Mouse (Mus musculus) limb, embryonic 10.5 days (tissue): ENCODE data around the gene Rab37. TPM values are rescaled to one million over a fixed set of nuclear protein-coding genes. Genes with fewer than 3 reads are reported as not detected.

ENCODE experiments used
- DNase-seq: peaks from one replicate; pipeline ENCODE4 v3.0.0-alpha.2; 2017; ENCODE audit warnings: low spot score
- H3K27ac ChIP-seq: fragments of 300-500 bp; sonication (generic); 2 replicates; pipeline ENCODE4 v1.5.1; 2016; ENCODE audit warnings: mild to moderate bottlenecking
- H3K27me3 ChIP-seq: fragments of 300-500 bp; sonication (generic); 2 replicates; pipeline ENCODE4 v1.6.1; 2016; ENCODE audit warnings: low read depth, mild to moderate bottlenecking; ENCODE audit not compliant: poor library complexity, severe bottlenecking
- H3K36me3 ChIP-seq: fragments of 300-500 bp; sonication (generic); 2 replicates; pipeline ENCODE4 v1.6.1; 2016; ENCODE audit warnings: mild to moderate bottlenecking, moderate library complexity
- H3K4me1 ChIP-seq: fragments of 300-500 bp; sonication (generic); 2 replicates; pipeline ENCODE4 v1.6.1; 2016
- H3K4me3 ChIP-seq: fragments of 300-500 bp; sonication (generic); 2 replicates; pipeline ENCODE4 v1.5.1; 2016; ENCODE audit warnings: mild to moderate bottlenecking, moderate library complexity
- H3K9me3 ChIP-seq: fragments of 300-500 bp; sonication (generic); replicated peaks from 2 replicates; pipeline ENCODE4 v1.6.1; 2016; ENCODE audit warnings: mild to moderate bottlenecking
- WGBS: fragments of 180-500 bp; shearing (Covaris S2); methylation state at CpG from one replicate; pipeline ENCODE4 v1.1.7; 2016; 5-methylcytosine and 5-hydroxymethylcytosine counted together
- polyA plus RNA-seq: library from polyadenylated mRNA; unstranded; fragments of >200 nt; fragmentation: Nextera tagmentation; extraction: Ambion mirVana; gene quantifications from 2 replicates; pipeline ENCODE4 v1.2.1, GENCODE M21; 2016

Rab37 gene
- polyA plus RNA-seq, 1 experiment from 2014 or later = 1.8 TPM

DNA sequence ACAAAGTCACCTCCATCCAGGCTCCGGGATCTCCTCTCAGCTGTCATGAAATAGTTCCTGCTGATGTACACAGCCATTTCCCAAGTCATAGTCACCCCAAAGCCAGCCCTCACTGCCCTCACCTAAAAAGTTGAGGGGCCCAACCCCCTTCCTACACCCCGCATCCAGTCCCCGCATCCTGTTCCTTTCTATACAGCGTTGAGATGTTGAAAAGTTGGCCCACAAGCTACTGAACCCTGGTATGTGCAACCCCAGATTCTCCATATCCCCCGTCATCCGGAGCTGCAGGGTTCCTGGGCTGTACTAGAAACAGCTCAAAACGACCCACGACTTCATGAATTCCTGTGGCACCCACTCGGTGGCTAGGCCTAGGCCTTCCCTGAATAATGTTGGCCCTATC lies 61.9 kb downstream of the Rab37 start:
- peaks cover 50% of the 10 kb centered on the region for H3K27me3 ChIP-seq
- peaks cover 63% of the 10 kb centered on the region for H3K4me1 ChIP-seq
- WGBS = 80% methylated on average over 9 of the region's 9 CpGs

DNA sequence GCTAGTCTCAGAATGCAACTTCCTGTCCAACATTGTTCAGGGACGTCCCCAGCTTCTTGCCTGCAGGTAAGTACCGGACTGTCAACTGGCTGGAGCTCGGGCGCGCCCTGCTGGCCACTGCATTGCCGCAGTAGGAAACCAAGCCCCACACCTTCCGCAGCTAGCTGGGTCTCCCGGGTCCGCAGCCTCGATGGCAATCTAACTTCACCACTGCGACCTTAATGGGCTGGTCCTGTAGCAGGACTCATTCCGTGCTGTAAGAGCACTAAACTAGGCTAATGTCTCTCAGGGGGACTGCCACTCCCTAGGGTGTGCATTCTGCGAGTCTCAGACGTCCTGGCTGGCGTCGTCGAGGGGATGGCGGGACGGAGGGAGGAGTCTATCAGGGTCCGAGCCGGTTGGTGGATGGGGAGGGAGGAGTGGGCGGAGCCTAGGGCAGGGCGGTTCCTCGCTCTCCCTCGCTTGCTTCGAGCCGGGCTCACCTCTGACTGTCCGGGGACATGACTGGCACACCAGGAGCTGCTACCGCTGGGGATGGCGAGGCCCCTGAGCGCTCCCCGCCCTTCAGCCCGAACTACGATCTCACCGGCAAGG lies 62.6 kb downstream of the Rab37 start:
- DNase-seq = peak; percentile 90
- H3K27ac ChIP-seq = no peak overlapping the region
- under 1% methylated on average over 35 of the region's 35 CpGs for WGBS
- peak overlapping the region; percentile 36 for H3K4me3 ChIP-seq
- peaks cover 68% of the 10 kb centered on the region for H3K4me1 ChIP-seq
- no peaks in the 10 kb centered on the region for H3K9me3 ChIP-seq
- H3K27me3 ChIP-seq = peaks cover 50% of the 10 kb centered on the region
- no peaks in the 10 kb centered on the region for H3K36me3 ChIP-seq

More for the DNA sequence above, 61.9 kb downstream of the Rab37 start:
- Histone ChIP-seq H3K9me3 (no peaks in the 10 kb centered on the region), H3K36me3 (no peaks in the 10 kb centered on the region), H3K4me3 (no peak overlapping the region), H3K27ac (no peak overlapping the region)
- DNase-seq = no peak

DNA sequence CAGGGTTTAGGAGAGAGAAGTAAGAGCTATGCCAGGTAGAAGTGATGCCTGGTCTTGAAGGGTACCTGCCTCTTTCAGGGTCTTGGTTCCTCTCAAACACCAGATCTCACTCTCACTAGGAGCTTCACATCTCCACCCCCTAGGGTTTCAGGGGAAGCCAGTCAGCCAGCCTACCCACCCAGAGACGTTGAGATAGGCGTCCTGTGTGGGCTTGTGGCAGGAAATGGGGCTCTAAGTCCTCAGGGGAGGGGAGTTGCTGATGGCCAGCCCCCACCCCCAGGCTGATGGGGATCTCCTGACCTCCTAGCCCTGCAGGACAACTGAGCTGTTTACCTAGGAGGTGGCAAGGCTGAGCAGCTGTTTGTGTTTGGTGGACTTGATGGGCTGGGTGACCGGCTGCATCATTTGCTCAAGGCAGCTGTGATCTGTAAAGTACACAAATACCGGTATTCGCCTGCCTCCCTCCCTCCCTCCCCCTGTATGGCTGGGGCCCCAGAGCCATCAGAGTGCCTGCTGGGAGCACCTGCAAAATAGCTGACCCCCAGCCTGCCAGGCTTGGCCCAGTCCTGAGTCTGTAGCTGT lies 63.9 kb downstream of the Rab37 start:
- no peaks in the 10 kb centered on the region for H3K9me3 ChIP-seq
- peaks cover 50% of the 10 kb centered on the region for H3K27me3 ChIP-seq
- WGBS = 2% methylated on average over 5 of the region's 5 CpGs
- peaks cover 75% of the 10 kb centered on the region for H3K4me1 ChIP-seq
- H3K36me3 ChIP-seq = no peaks in the 10 kb centered on the region
- peak overlapping the region; percentile 2; the same call in 1 of the 2 replicates for H3K4me3 ChIP-seq
- DNase-seq = no peak
- H3K27ac ChIP-seq = no peak overlapping the region

DNA sequence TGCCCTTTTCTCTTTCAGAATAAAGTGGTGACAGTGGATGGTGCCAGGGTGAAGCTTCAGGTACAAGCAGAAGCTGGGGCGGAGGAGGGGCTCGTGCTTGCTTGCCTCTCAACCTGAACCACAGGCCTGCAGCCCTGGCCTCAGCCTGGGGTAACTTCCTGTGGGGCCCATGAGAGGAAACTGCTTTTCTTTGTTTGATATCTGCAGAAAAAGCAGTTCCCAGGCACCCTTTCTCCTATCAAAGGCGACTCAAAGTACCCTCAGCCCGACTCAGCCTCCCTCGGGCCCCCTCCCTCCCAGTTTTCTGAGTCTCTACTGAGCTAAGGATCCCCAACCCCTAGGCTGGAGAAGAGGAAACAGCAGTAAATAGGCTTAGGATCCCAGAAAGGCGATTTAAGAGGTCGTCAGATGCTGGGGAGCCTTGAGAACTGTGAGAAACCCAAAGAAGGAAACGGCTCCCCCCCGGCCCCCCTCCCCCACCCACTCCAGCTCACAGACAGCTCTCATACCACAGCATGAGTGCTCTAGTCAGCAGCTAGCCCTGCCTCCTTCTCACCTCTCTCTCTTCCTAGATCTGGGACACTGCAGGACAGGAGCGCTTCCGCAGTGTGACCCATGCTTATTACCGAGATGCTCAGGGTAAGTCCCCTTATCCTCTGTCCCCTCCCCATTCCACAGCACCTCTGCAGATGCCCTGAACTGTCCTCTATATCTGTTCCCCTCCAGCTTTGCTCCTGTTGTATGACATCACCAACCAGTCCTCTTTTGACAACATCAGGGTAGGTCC lies 66.9 kb downstream of the Rab37 start:
- Histone ChIP-seq H3K36me3 (no peaks in the 10 kb centered on the region), H3K27me3 (peaks cover 61% of the 10 kb centered on the region), H3K4me1 (peaks cover 69% of the 10 kb centered on the region), H3K9me3 (no peaks in the 10 kb centered on the region), H3K4me3 (no peak overlapping the region), H3K27ac (peak overlapping the region; percentile 82)
- 29% methylated on average over 12 of the region's 12 CpGs for WGBS
- no peak for DNase-seq

DNA sequence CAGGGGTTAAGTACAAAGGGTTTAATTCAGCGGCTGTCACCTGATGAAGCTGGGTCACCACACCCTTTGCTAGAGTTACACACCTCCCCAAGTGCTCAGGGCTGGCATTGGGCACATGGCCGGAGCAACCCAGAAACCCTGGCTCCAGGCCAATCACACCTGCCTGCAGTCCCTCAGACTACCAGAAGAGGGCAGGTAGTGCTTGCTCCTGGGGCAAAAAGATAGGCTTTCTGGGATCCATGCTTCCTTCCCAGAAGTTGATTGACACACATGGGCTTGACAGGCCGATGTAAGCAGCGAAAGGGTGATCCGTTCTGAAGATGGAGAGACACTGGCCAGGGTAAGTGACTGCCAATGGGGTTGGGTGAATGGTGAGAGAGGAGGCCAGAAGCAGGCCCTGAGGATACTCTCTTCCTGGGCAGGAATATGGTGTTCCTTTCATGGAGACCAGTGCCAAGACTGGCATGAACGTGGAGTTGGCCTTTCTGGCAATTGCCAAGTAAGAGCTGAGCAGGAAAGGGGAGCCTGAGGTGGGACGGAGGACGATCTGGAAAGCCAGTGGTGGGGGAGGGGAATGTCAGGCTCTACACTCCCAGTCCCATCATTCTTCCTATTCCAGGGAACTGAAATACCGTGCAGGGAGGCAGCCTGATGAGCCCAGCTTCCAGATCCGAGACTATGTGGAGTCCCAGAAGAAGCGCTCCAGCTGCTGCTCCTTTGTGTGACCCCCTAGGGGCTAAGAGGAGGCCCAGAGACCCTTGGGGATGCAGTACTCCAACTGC lies 69.0 kb downstream of the Rab37 start:
- Histone ChIP-seq H3K4me1 (peaks cover 69% of the 10 kb centered on the region), H3K36me3 (no peaks in the 10 kb centered on the region), H3K27me3 (peaks cover 60% of the 10 kb centered on the region), H3K4me3 (no peak overlapping the region), H3K9me3 (no peaks in the 10 kb centered on the region), H3K27ac (no peak overlapping the region)
- peak; percentile 67 for DNase-seq
- 50% methylated on average over 11 of the region's 11 CpGs for WGBS

DNA sequence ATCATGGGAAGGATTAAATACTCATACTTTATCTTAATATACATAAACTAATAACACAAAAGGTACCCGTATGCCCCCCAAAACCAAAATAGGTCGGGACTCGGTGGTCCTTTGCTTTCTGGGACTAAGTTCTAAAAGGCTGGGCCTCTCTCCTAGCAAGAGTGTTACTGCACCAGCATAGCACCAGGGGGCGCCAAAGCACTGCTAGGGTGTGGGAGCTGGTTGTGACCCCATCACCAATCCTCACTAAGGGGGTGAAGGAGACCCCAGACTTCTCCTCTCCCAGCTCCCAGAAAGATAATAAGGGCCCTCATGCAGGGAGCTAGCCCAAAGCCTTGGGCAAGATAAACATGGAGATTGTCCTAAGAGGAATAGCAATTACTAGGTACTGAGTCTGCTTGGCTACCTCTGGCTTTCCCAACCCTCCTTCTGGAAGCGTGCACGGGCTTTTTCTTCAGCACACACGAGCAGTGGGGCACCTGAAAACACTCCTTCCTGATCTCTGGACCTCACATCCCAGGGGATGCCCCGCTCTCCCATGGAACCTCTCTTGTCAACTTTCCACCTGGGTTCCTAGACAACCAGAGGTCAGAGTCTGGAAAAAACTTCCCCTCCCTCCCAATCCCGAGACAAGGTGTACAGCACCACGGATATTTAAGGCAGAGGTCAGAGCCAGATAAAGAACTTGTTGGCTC lies 69.8 kb downstream of the Rab37 start:
- Histone ChIP-seq H3K4me1 (peaks cover 64% of the 10 kb centered on the region), H3K4me3 (no peak overlapping the region), H3K36me3 (no peaks in the 10 kb centered on the region), H3K27ac (no peak overlapping the region), H3K9me3 (no peaks in the 10 kb centered on the region), H3K27me3 (peaks cover 60% of the 10 kb centered on the region)
- peak; percentile 85 for DNase-seq
- 35% methylated on average over 10 of the region's 10 CpGs for WGBS

DNA sequence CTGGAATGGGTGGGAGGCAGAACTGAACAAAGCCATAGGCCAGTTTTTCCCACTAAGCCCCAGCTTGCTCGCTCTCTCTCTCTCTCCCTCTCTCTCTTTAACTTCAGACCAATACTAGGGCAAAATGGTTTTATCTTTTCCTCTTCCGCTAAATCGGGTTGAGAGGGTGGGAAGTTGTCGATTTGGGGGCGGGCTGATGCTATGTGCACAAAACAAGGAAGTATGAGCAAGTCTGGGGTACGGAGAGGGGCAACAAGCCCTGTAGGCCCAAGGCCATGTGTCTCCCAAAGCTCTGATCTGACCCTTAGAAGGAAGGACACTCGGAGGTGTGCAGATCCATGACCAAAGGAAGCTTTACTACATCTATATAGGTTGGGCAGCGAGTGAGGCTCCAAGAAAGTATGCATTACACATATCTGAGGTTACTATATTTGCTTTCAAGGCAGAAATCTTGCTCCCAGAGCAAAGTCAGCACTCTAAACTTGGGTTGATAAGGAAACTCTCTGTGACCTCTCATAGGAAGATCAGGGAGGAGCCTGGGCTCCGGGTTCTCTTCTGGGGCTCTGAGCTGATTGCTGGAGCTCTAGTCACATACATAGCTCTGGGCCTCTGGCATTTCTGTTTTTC lies 70.5 kb downstream of the Rab37 start:
- peaks cover 64% of the 10 kb centered on the region for H3K4me1 ChIP-seq
- H3K9me3 ChIP-seq = no peaks in the 10 kb centered on the region
- H3K27me3 ChIP-seq = peaks cover 57% of the 10 kb centered on the region
- WGBS = 75% methylated on average over 9 of the region's 9 CpGs
- H3K27ac ChIP-seq = no peak overlapping the region
- no peak for DNase-seq
- no peaks in the 10 kb centered on the region for H3K36me3 ChIP-seq
- H3K4me3 ChIP-seq = no peak overlapping the region

DNA sequence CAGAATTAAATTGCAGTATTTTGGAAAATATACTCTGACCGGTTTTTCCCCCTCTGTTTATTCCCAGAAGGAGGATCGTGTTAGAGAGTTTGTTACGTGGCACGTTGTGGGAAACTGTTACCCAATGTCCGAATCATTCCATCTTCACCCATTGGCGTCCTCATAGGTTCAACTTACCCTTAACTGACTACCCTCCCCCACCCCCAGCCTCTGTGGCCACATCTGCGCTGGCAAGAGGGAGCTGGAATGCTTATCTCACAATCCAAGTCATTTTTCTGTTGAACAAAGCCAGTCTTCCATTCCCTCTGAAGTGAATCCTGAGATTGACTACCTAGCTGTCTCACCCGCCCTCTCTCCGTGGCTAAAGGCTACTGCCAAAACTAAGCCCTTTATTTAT lies 71.0 kb downstream of the Rab37 start:
- peaks cover 52% of the 10 kb centered on the region for H3K27me3 ChIP-seq
- 25% methylated on average over 9 of the region's 9 CpGs for WGBS
- no peaks in the 10 kb centered on the region for H3K36me3 ChIP-seq
- peaks cover 64% of the 10 kb centered on the region for H3K4me1 ChIP-seq
- DNase-seq = no peak
- peak overlapping the region; percentile 80; the same call in 1 of the 2 replicates for H3K27ac ChIP-seq
- H3K9me3 ChIP-seq = no peaks in the 10 kb centered on the region
- peak overlapping the region; percentile 63 for H3K4me3 ChIP-seq

DNA sequence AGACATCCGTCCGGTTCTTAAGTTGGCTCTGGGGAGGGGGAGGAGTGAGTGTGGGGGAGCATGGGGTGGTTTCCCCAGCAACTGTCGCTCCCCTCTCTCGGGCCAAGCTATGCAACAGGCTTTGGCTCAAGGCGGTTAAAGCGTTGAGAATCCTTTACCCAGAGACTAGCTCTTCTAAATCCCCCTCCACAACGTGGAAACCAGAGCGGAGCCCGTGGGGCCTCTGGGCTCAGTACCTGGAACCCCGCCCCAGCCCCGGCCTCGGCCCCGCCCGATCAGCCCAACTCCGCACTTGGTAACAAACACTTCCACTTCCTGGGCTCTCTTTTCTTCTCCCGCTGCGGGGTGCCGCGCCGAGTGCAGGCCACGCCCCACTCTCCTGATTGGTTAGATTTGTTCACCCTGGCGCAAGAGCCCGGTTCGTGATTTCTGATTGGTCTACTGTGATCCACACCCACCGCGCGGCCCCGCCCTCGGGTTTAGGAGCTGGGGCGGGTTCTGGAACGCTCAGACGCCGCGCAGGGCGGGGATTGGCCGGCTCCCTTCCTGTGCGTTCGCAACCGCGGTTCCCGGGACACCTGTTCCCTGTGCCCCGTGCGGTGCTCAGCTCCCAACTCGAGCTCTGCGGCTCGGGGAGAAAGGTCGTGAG lies 71.7 kb downstream of the Rab37 start, which contains the start of gene Slc9a3r1:
Gene Slc9a3r1, plus strand, starts transcription at position 510 of the 649 bp plus-strand sequence.
- Histone ChIP-seq H3K4me3 (peak within 1 kb of the TSS; percentile 63), H3K27ac (peak within 1 kb of the TSS; percentile 80), H3K36me3 (no peaks in the 10 kb centered on the region), H3K27me3 (peaks cover 49% of the 10 kb centered on the region), H3K9me3 (no peaks in the 10 kb centered on the region), H3K4me1 (peaks cover 58% of the 10 kb centered on the region)
- peak; percentile 96 for DNase-seq
- WGBS = under 1% methylated on average over 47 of the region's 47 CpGs

DNA sequence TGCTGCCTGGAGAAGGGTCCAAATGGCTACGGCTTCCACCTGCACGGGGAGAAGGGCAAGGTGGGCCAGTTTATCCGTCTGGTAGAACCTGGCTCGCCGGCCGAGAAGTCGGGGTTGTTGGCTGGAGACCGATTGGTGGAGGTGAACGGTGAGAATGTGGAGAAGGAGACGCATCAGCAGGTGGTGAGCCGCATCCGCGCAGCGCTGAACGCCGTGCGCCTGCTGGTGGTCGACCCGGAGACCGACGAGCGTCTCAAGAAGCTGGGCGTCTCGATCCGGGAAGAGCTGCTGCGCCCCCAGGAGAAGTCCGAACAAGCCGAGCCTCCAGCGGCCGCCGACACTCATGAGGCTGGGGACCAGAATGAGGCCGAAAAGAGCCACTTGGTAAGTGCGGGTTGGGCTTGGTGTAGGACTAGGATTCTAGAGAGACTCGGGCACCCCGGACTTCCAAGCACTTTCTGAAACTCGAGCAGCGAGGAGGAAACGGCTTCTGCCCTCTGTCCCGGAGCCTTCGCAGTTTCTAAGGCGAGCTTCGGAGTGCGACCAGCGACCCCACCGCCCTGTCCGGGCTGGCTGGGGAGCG lies 72.4 kb downstream of the Rab37 start:
- peaks cover 49% of the 10 kb centered on the region for H3K27me3 ChIP-seq
- H3K4me3 ChIP-seq = peak overlapping the region; percentile 63
- peak; percentile 71 for DNase-seq

DNA sequence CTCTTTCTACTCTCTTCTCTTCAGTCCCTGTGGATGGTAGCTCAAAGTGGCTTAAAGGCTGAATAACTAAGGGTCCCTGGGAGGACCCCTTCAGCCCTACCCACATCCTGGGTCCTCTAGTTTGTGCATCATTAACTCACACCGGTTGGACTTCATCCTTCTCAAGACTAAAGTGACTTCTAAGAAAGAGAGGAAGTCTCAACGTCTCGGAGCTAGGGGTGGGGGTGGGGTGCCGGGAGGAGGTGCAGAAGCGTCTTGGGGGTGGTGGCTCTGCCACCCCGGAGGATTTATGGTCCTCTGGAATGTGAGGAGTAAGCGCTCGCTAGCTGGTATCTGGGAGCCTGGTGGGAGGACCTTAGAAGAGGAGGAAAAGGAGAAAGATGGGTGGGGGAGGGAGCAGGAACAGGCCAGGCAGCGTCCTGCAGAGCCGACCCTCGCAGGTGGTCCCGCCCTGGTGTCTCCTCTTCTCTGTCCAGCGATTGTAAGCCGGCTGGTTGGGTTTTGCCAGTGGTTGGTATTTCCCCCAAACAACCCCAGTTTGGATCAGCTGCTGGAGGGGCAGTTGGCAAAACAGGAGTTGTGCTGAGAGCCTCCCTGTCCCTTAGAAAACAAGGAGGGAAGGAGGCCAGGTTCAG lies 73.2 kb downstream of the Rab37 start:
- WGBS = 2% methylated on average over 14 of the region's 14 CpGs
- Histone ChIP-seq H3K36me3 (no peaks in the 10 kb centered on the region), H3K4me1 (peaks cover 51% of the 10 kb centered on the region), H3K9me3 (no peaks in the 10 kb centered on the region), H3K27me3 (peaks cover 49% of the 10 kb centered on the region), H3K4me3 (peak overlapping the region; percentile 63), H3K27ac (peak overlapping the region; percentile 80)
- no peak for DNase-seq

More for the DNA sequence above, 72.4 kb downstream of the Rab37 start:
- under 1% methylated on average over 47 of the region's 47 CpGs for WGBS
- no peaks in the 10 kb centered on the region for H3K9me3 ChIP-seq
- no peaks in the 10 kb centered on the region for H3K36me3 ChIP-seq
- H3K4me1 ChIP-seq = peaks cover 51% of the 10 kb centered on the region
- H3K27ac ChIP-seq = peak overlapping the region; percentile 80
